Mouse (Mus musculus): ENCODE results near the gene Clk2.

Clk2 gene

GRCm38 (mm10) chr3:89164506-89165267 lies at the start of gene Clk2:
TSS of gene Clk2 (plus strand) at chr3:89164795.
- peak; percentile 98 for DNase-seq (ENCODE audit: low read depth, low spot score)

- DNase-seq (ENCODE audit: low read depth, low spot score) = peak; percentile 81
Measured at GRCm38 (mm10) chr3:89115522-89115921, 49.1 kb upstream of the Clk2 start.

- no peak for DNase-seq (ENCODE audit: low read depth, low spot score)
Measured at GRCm38 (mm10) chr3:89123313-89123712, 41.3 kb upstream of the Clk2 start.

- no peak for DNase-seq (ENCODE audit: low read depth, low spot score)
Measured at GRCm38 (mm10) chr3:89124241-89124640, 40.4 kb upstream of the Clk2 start.

GRCm38 (mm10) chr3:89125981-89126380 lies 38.6 kb upstream of the Clk2 start:
- no peak for DNase-seq (ENCODE audit: low read depth, low spot score)

- DNase-seq (ENCODE audit: low read depth, low spot score) = no peak
Measured at GRCm38 (mm10) chr3:89129908-89130307, 34.7 kb upstream of the Clk2 start.

- no peak for DNase-seq (ENCODE audit: low read depth, low spot score)
Measured at GRCm38 (mm10) chr3:89131816-89132215, 32.8 kb upstream of the Clk2 start.

- DNase-seq (ENCODE audit: low read depth, low spot score) = no peak
Measured at GRCm38 (mm10) chr3:89132285-89133062, 32.1 kb upstream of the Clk2 start.

GRCm38 (mm10) chr3:89133063-89133450 lies 31.5 kb upstream of the Clk2 start:
- no peak for DNase-seq (ENCODE audit: low read depth, low spot score)

GRCm38 (mm10) chr3:89133752-89134151 lies 30.8 kb upstream of the Clk2 start:
- no peak for DNase-seq (ENCODE audit: low read depth, low spot score)

GRCm38 (mm10) chr3:89135958-89136357 lies 28.6 kb upstream of the Clk2 start, which contains the start of gene Pklr:
TSS of gene Pklr (plus strand) at chr3:89136142.
- DNase-seq (ENCODE audit: low read depth, low spot score) = no peak

- peak; percentile 80 for DNase-seq (ENCODE audit: low read depth, low spot score)
Measured at GRCm38 (mm10) chr3:89136365-89136764, 28.2 kb upstream of the Clk2 start.

- no peak for DNase-seq (ENCODE audit: low read depth, low spot score)
Measured at GRCm38 (mm10) chr3:89144821-89145220, 19.8 kb upstream of the Clk2 start.

GRCm38 (mm10) chr3:89145566-89145965 lies 19.0 kb upstream of the Clk2 start:
- DNase-seq (ENCODE audit: low read depth, low spot score) = no peak

- DNase-seq (ENCODE audit: low read depth, low spot score) = peak; percentile 55
Measured at GRCm38 (mm10) chr3:89147101-89147978, 17.3 kb upstream of the Clk2 start.

- no peak for DNase-seq (ENCODE audit: low read depth, low spot score)
Measured at GRCm38 (mm10) chr3:89147979-89148311, 16.6 kb upstream of the Clk2 start.

- no peak for DNase-seq (ENCODE audit: low read depth, low spot score)
Measured at GRCm38 (mm10) chr3:89148567-89148966, 16.0 kb upstream of the Clk2 start.

GRCm38 (mm10) chr3:89152084-89152835 lies 12.3 kb upstream of the Clk2 start:
- peak; percentile 79 for DNase-seq (ENCODE audit: low read depth, low spot score)

- no peak for DNase-seq (ENCODE audit: low read depth, low spot score)
Measured at GRCm38 (mm10) chr3:89156951-89157350, 7.6 kb upstream of the Clk2 start.

GRCm38 (mm10) chr3:89158651-89159050 lies 5.9 kb upstream of the Clk2 start:
- no peak for DNase-seq (ENCODE audit: low read depth, low spot score)

- DNase-seq (ENCODE audit: low read depth, low spot score) = peak; percentile 84
Measured at GRCm38 (mm10) chr3:89159211-89159610, 5.4 kb upstream of the Clk2 start.
